Mouse (Mus musculus) liver, adult 2 months (tissue): Measurements from ENCODE around the gene 6030468B19Rik. TPM values are rescaled to one million over a fixed set of nuclear protein-coding genes. Genes with fewer than 3 reads are reported as not detected.
"Not testable (repeated sequence)": the region's sequence is repeated elsewhere in the genome, so short reads cannot be mapped to it uniquely, and the experiment has no call there.

Source experiments
- DNase-seq: peaks from one replicate; pipeline ENCODE4 v3.0.0-alpha.2; 2011; ENCODE audit warnings: low read depth, low spot score; ENCODE audit errors: extremely low read depth
- H3K27ac ChIP-seq: fragments of 200-500 bp; replicated peaks from 2 replicates; pipeline ENCODE4 v1.5.1; 2012; ENCODE audit warnings: low read depth, mild to moderate bottlenecking, control low read depth, inconsistent platforms, low read length; ENCODE audit not compliant: insufficient read depth
- H3K27me3 ChIP-seq: fragments of 200-500 bp; 2 replicates; pipeline ENCODE4 v1.6.1; 2012; ENCODE audit warnings: mild to moderate bottlenecking, moderate library complexity, low read length, inconsistent platforms; ENCODE audit not compliant: control insufficient read depth, insufficient read depth
- H3K36me3 ChIP-seq: fragments of 200-500 bp; 2 replicates; pipeline ENCODE4 v1.6.1; 2012; ENCODE audit warnings: low read length, inconsistent platforms; ENCODE audit not compliant: control insufficient read depth, insufficient read depth
- H3K4me1 ChIP-seq: fragments of 200-500 bp; 2 replicates; pipeline ENCODE4 v1.6.1; 2011; ENCODE audit warnings: low read length; ENCODE audit not compliant: control insufficient read depth, insufficient read depth
- H3K4me3 ChIP-seq: fragments of 200-500 bp; 2 replicates; pipeline ENCODE4 v1.5.1; 2011; ENCODE audit warnings: low read depth, mild to moderate bottlenecking, control low read depth, low read length, moderate library complexity; ENCODE audit not compliant: insufficient read depth
- H3K79me2 ChIP-seq: fragments of 200-500 bp; 2 replicates; pipeline ENCODE4 v1.6.1; 2012; ENCODE audit warnings: inconsistent platforms, mild to moderate bottlenecking, low read length, moderate library complexity; ENCODE audit not compliant: control insufficient read depth, insufficient read depth
- H3K9ac ChIP-seq: fragments of 200-500 bp; 2 replicates; pipeline ENCODE4 v1.6.1; 2012; ENCODE audit warnings: low read depth, mild to moderate bottlenecking, control low read depth, inconsistent platforms, low read length
- CTCF ChIP-seq: fragments of 200-500 bp; IDR thresholded peaks from 2 replicates; pipeline ENCODE4 v1.5.1; 2011; ENCODE audit warnings: low read depth, low read length, control low read depth
- POLR2A ChIP-seq: fragments of 200-500 bp; IDR thresholded peaks from 2 replicates; pipeline ENCODE4 v1.6.1; 2011; ENCODE audit warnings: low read length, control low read depth; ENCODE audit not compliant: insufficient read depth; ENCODE audit errors: extremely low read depth
- whole genome bisulfite sequencing: fragments of 180-500 bp; shearing (Covaris S2); methylation state at CpG from one replicate; pipeline ENCODE4 v1.1.7; 2018; 5-methylcytosine and 5-hydroxymethylcytosine counted together
- polyA plus RNA-seq: library from polyadenylated mRNA; depleted of rRNA; stranded (reverse); fragments of >200 nt; gene quantifications from 2 replicates; pipeline ENCODE4 v1.2.3, GENCODE M21; 2012
- total RNA-seq: library from RNA; depleted of rRNA; stranded (reverse); fragments of >200 nt; gene quantifications from 2 replicates; pipeline ENCODE4 v1.2.3, GENCODE M21; 2014

The 6030468B19Rik gene
- total and polyA plus RNA-seq, 2 experiments, result not detected

- WGBS, result 3% methylated on average over 2 of the region's 2 CpGs
- Histone ChIP-seq H3K27ac (peak overlapping the region; percentile 97), H3K4me3 (no peak overlapping the region), H3K79me2 (no peaks in the 10 kb centered on the region), H3K36me3 (no peaks in the 10 kb centered on the region), H3K9ac (peak overlapping the region; percentile 53), H3K27me3 (no peaks in the 10 kb centered on the region), H3K4me1 (peaks cover 49% of the 10 kb centered on the region)
- DNase-seq, result peak; percentile 96
- no peak for TF ChIP-seq CTCF
- no peak for TF ChIP-seq POLR2A
Observed at GRCm38 (mm10) chr11:117829671-117830215, 32.3 kb downstream of the 6030468B19Rik start.

DNA sequence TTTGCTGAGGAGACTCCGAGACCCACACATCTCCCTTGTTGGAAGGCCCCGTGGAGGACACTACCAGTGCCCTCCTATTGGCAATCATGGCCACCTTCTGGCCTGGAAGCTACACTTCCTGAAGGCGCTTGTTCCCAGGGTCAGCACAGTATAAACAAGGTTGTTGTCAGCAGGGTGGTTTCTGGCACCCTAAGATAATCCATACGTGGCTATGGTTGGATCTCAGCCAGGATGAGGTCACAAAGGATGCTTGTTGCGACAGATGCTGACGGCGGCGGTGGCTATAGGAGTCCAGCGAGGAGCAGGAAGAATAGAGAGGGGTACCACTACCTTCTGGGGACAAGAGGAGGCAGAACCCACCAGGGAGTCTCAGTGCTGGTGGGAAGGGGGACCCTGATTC lies 32.9 kb downstream of the 6030468B19Rik start:
- H3K4me3 ChIP-seq, result no peak overlapping the region
- 12% methylated on average over 9 of the region's 9 CpGs for WGBS
- H3K9ac ChIP-seq, result peak overlapping the region; percentile 53
- peak overlapping the region; percentile 97 for H3K27ac ChIP-seq
- H3K27me3 ChIP-seq, result no peaks in the 10 kb centered on the region
- H3K79me2 ChIP-seq, result no peaks in the 10 kb centered on the region
- TF ChIP-seq CTCF (no peak), POLR2A (no peak)
- peaks cover 51% of the 10 kb centered on the region for H3K4me1 ChIP-seq
- DNase-seq, result no peak
- H3K36me3 ChIP-seq, result no peaks in the 10 kb centered on the region

DNA sequence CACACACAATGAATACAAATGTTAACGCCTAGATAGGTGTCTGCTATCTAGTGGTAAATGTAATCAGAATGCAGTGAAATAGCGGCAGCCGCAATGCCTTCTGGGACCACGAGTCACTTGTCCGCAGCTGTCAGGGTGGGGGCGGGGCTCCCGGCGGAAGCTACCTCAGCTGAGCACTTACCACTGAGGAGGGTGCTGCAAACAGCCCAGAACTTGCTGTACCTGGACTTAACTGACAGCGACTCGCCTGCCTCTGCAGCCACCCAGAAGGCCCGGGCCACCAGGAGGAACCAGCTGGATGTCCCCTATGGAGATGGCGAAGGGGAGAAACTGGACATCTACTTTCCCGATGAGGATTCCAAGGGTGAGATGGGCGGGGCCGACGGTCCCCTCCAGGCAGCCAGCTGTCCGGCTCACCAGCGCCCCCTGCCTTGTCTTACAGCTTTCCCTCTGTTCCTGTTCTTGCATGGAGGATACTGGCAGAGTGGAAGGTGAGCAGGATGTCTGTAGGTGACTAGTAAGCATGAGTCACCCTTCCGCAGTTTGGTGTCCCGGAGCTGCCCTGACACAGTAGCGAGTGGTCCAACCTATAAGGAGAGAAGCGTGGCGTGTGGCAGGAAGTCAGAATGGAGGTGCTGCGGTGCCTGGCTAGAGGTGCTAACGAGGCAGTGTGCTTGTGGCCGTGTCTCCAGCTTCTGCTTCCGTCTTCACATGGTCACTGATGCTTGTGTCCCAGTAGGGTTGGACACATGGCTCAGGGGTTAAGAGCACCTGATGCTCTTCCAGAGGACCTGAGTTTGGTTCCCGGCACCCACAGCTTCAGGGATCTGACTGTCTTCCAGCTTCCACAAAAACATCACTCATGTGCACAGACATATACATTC lies 34.9 kb downstream of the 6030468B19Rik start:
- 56% methylated on average over 28 of the region's 28 CpGs for WGBS
- no peak for DNase-seq
- H3K36me3 ChIP-seq, result no peaks in the 10 kb centered on the region
- TF ChIP-seq POLR2A (no peak), CTCF (peak; percentile 71)
- peaks cover 48% of the 10 kb centered on the region for H3K4me1 ChIP-seq
- H3K27ac ChIP-seq, result peak overlapping the region; percentile 97
- H3K79me2 ChIP-seq, result no peaks in the 10 kb centered on the region
- no peaks in the 10 kb centered on the region for H3K27me3 ChIP-seq
- H3K4me3 ChIP-seq, result peak overlapping the region; percentile 52
- peak overlapping the region; percentile 32 for H3K9ac ChIP-seq

- not testable (repeated sequence) for DNase-seq, H3K79me2 ChIP-seq, H3K27me3 ChIP-seq, H3K36me3 ChIP-seq, H3K4me3 ChIP-seq
- H3K27ac ChIP-seq, result peak overlapping the region; percentile 90
- H3K4me1 ChIP-seq, result peaks cover 40% of the 10 kb centered on the region
- WGBS, result 29% methylated on average over 6 of the region's 6 CpGs
- peak overlapping the region; percentile 38 for H3K9ac ChIP-seq
Observed at GRCm38 (mm10) chr11:117833509-117833908, 36.0 kb downstream of the 6030468B19Rik start.

DNA sequence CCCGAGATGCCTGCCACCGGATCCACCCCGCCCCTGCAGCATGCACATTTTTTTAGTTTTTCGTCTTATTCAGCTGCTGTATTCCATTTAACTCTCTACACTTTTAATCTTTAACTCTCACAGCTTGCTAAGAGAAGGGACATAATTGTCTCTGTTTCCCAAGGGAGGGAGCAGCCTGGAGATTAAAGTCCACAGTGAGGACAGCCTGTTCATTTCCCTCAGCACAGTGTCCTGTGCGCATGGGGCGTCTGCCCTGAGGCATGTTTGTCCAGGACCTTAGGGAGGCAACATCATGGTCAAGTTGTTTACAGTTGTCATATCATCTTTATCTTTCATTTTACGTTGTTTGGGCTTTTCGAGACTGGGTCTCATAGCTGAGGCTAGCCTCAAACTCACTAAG lies 36.6 kb downstream of the 6030468B19Rik start:
- DNase-seq, result peak; percentile 95
- peak overlapping the region; percentile 90 for H3K27ac ChIP-seq
- H3K4me1 ChIP-seq, result peaks cover 37% of the 10 kb centered on the region

GRCm38 (mm10) chr11:117836306-117836705 lies 38.8 kb downstream of the 6030468B19Rik start:
- WGBS, result 43% methylated on average over 13 of the region's 13 CpGs
- no peaks in the 10 kb centered on the region for H3K27me3 ChIP-seq
- no peak for TF ChIP-seq CTCF
- no peak for TF ChIP-seq POLR2A
- DNase-seq, result peak; percentile 63
- no peaks in the 10 kb centered on the region for H3K79me2 ChIP-seq
- no peaks in the 10 kb centered on the region for H3K36me3 ChIP-seq
- no peak overlapping the region for H3K4me3 ChIP-seq
- H3K4me1 ChIP-seq, result peaks cover 22% of the 10 kb centered on the region
- no peak overlapping the region; the same call in 1 of the 2 replicates for H3K9ac ChIP-seq
- H3K27ac ChIP-seq, result peak overlapping the region; percentile 53

More for the DNA sequence above, 36.6 kb downstream of the 6030468B19Rik start:
- Histone ChIP-seq H3K79me2 (no peaks in the 10 kb centered on the region), H3K9ac (peak overlapping the region; percentile 38), H3K36me3 (no peaks in the 10 kb centered on the region), H3K4me3 (no peak overlapping the region), H3K27me3 (no peaks in the 10 kb centered on the region)
- 31% methylated on average over 8 of the region's 8 CpGs for WGBS
- no peak for TF ChIP-seq POLR2A
- no peak for TF ChIP-seq CTCF
